Mouse (Mus musculus): ENCODE data around the gene Gm28042. TPM values are rescaled to one million over a fixed set of nuclear protein-coding genes. Genes with fewer than 3 reads are reported as not detected.

Gm28042 gene
- polyA plus RNA-seq, 1 experiment from 2014 or later: 4.3 TPM

- H3K4me1 ChIP-seq: peaks cover 39% of the 10 kb centered on the region
- H3K4me3 ChIP-seq: no peak overlapping the region
- no peak for DNase-seq (ENCODE audit: low spot score)
- peak overlapping the region; percentile 85; the same call in 1 of the 2 replicates for H3K27ac ChIP-seq
- H3K9me3 ChIP-seq (replicated peaks): no peaks in the 10 kb centered on the region
- 91% methylated on average over 4 of the region's 4 CpGs for WGBS
- peaks cover 6% of the 10 kb centered on the region for H3K36me3 ChIP-seq
- no peaks in the 10 kb centered on the region for H3K27me3 ChIP-seq (ENCODE audit: low read depth, poor library complexity, severe bottlenecking)
These were observed 29.9 kb upstream of the Gm28042 start for GRCm38 (mm10) chr2:119997354-119997753.

- Histone ChIP-seq H3K36me3 (peaks cover 6% of the 10 kb centered on the region), H3K4me3 (no peak overlapping the region), H3K27me3 (ENCODE audit: low read depth, poor library complexity, severe bottlenecking) (no peaks in the 10 kb centered on the region), H3K9me3 (replicated peaks) (no peaks in the 10 kb centered on the region), H3K27ac (no peak overlapping the region), H3K4me1 (peaks cover 38% of the 10 kb centered on the region)
- DNase-seq (ENCODE audit: low spot score): no peak
- WGBS: 97% methylated on average over 2 of the region's 2 CpGs
These were observed 27.6 kb upstream of the Gm28042 start for GRCm38 (mm10) chr2:119999731-120000130.

GRCm38 (mm10) chr2:120000882-120001584, 26.3 kb upstream of the Gm28042 start:
- DNase-seq (ENCODE audit: low spot score): no peak
- H3K27ac ChIP-seq: 0 out of 2 replicates have a peak overlapping the region, but pooled peaks have one; percentile 34
- no peak overlapping the region for H3K4me3 ChIP-seq
- no peaks in the 10 kb centered on the region for H3K9me3 ChIP-seq (replicated peaks)
- WGBS: 83% methylated on average over 3 of the region's 3 CpGs
- no peaks in the 10 kb centered on the region for H3K27me3 ChIP-seq (ENCODE audit: low read depth, poor library complexity, severe bottlenecking)
- H3K4me1 ChIP-seq: peaks cover 25% of the 10 kb centered on the region
- H3K36me3 ChIP-seq: peaks cover 8% of the 10 kb centered on the region

GRCm38 (mm10) chr2:120001956-120002355, 25.3 kb upstream of the Gm28042 start:
- WGBS: 88% methylated on average over 4 of the region's 4 CpGs
- H3K27ac ChIP-seq: no peak overlapping the region
- no peak for DNase-seq (ENCODE audit: low spot score)
- no peaks in the 10 kb centered on the region for H3K27me3 ChIP-seq (ENCODE audit: low read depth, poor library complexity, severe bottlenecking)
- peaks cover 15% of the 10 kb centered on the region for H3K4me1 ChIP-seq
- H3K36me3 ChIP-seq: peaks cover 8% of the 10 kb centered on the region
- no peaks in the 10 kb centered on the region for H3K9me3 ChIP-seq (replicated peaks)
- H3K4me3 ChIP-seq: no peak overlapping the region

GRCm38 (mm10) chr2:120003970-120004369, 23.3 kb upstream of the Gm28042 start:
- peaks cover 5% of the 10 kb centered on the region; the same call in 1 of the 2 replicates for H3K36me3 ChIP-seq
- WGBS: 94% methylated on average over 2 of the region's 2 CpGs
- H3K4me3 ChIP-seq: no peak overlapping the region
- no peak for DNase-seq (ENCODE audit: low spot score)
- H3K4me1 ChIP-seq: peaks cover 10% of the 10 kb centered on the region
- no peaks in the 10 kb centered on the region for H3K27me3 ChIP-seq (ENCODE audit: low read depth, poor library complexity, severe bottlenecking)
- no peaks in the 10 kb centered on the region for H3K9me3 ChIP-seq (replicated peaks)
- no peak overlapping the region for H3K27ac ChIP-seq

GRCm38 (mm10) chr2:120006696-120007095, 20.6 kb upstream of the Gm28042 start:
- WGBS: 93% methylated on average over 7 of the region's 7 CpGs
- no peaks in the 10 kb centered on the region for H3K27me3 ChIP-seq (ENCODE audit: low read depth, poor library complexity, severe bottlenecking)
- H3K36me3 ChIP-seq: peaks cover 2% of the 10 kb centered on the region; the same call in 1 of the 2 replicates
- no peak overlapping the region for H3K27ac ChIP-seq
- no peak for DNase-seq (ENCODE audit: low spot score)
- no peak overlapping the region for H3K4me3 ChIP-seq
- no peaks in the 10 kb centered on the region; the same call in 1 of the 2 replicates for H3K4me1 ChIP-seq
- H3K9me3 ChIP-seq (replicated peaks): no peaks in the 10 kb centered on the region

- Histone ChIP-seq H3K36me3 (peaks cover 6% of the 10 kb centered on the region; the same call in 1 of the 2 replicates), H3K4me3 (no peak overlapping the region), H3K9me3 (replicated peaks) (no peaks in the 10 kb centered on the region), H3K27me3 (ENCODE audit: low read depth, poor library complexity, severe bottlenecking) (no peaks in the 10 kb centered on the region), H3K4me1 (no peaks in the 10 kb centered on the region), H3K27ac (no peak overlapping the region)
- DNase-seq (ENCODE audit: low spot score): no peak
- 89% methylated on average over 4 of the region's 4 CpGs for WGBS
These were observed 19.5 kb upstream of the Gm28042 start for GRCm38 (mm10) chr2:120007680-120008210.

GRCm38 (mm10) chr2:120008672-120009071, 18.6 kb upstream of the Gm28042 start:
- 60% methylated on average over 4 of the region's 4 CpGs for WGBS
- Histone ChIP-seq H3K27ac (no peak overlapping the region), H3K4me3 (no peak overlapping the region), H3K27me3 (ENCODE audit: low read depth, poor library complexity, severe bottlenecking) (no peaks in the 10 kb centered on the region), H3K4me1 (no peaks in the 10 kb centered on the region), H3K36me3 (peaks cover 9% of the 10 kb centered on the region; the same call in 1 of the 2 replicates), H3K9me3 (replicated peaks) (no peaks in the 10 kb centered on the region)
- no peak for DNase-seq (ENCODE audit: low spot score)

GRCm38 (mm10) chr2:120011462-120012200, 15.7 kb upstream of the Gm28042 start:
- Histone ChIP-seq H3K36me3 (peaks cover 21% of the 10 kb centered on the region), H3K9me3 (replicated peaks) (no peaks in the 10 kb centered on the region), H3K4me3 (no peak overlapping the region), H3K27me3 (ENCODE audit: low read depth, poor library complexity, severe bottlenecking) (no peaks in the 10 kb centered on the region), H3K27ac (no peak overlapping the region), H3K4me1 (no peaks in the 10 kb centered on the region)
- peak; percentile 53 for DNase-seq (ENCODE audit: low spot score)
- WGBS: 83% methylated on average over 8 of the region's 8 CpGs

GRCm38 (mm10) chr2:120012924-120013323, 14.4 kb upstream of the Gm28042 start:
- no peaks in the 10 kb centered on the region for H3K4me1 ChIP-seq
- H3K27ac ChIP-seq: no peak overlapping the region
- H3K4me3 ChIP-seq: no peak overlapping the region
- no peaks in the 10 kb centered on the region for H3K9me3 ChIP-seq (replicated peaks)
- H3K36me3 ChIP-seq: peaks cover 34% of the 10 kb centered on the region
- DNase-seq (ENCODE audit: low spot score): no peak
- H3K27me3 ChIP-seq (ENCODE audit: low read depth, poor library complexity, severe bottlenecking): no peaks in the 10 kb centered on the region
- WGBS: 84% methylated on average over 13 of the region's 13 CpGs

- Histone ChIP-seq H3K27me3 (ENCODE audit: low read depth, poor library complexity, severe bottlenecking) (no peaks in the 10 kb centered on the region), H3K9me3 (replicated peaks) (no peaks in the 10 kb centered on the region), H3K4me3 (no peak overlapping the region), H3K36me3 (peaks cover 45% of the 10 kb centered on the region), H3K4me1 (no peaks in the 10 kb centered on the region), H3K27ac (no peak overlapping the region)
- 94% methylated on average over 2 of the region's 2 CpGs for WGBS
- DNase-seq (ENCODE audit: low spot score): no peak
These were observed 13.3 kb upstream of the Gm28042 start for GRCm38 (mm10) chr2:120013831-120014486.

GRCm38 (mm10) chr2:120015882-120016281, 11.4 kb upstream of the Gm28042 start:
- peaks cover 62% of the 10 kb centered on the region for H3K36me3 ChIP-seq
- no peak overlapping the region for H3K4me3 ChIP-seq
- no peaks in the 10 kb centered on the region for H3K4me1 ChIP-seq
- DNase-seq (ENCODE audit: low spot score): no peak
- no peaks in the 10 kb centered on the region for H3K27me3 ChIP-seq (ENCODE audit: low read depth, poor library complexity, severe bottlenecking)
- H3K27ac ChIP-seq: no peak overlapping the region
- 95% methylated on average over 4 of the region's 4 CpGs for WGBS
- H3K9me3 ChIP-seq (replicated peaks): no peaks in the 10 kb centered on the region

Measured in limb, embryonic 10.5 days (tissue).